Comparison of ENCODE assay signal across 25 mouse cellular contexts in genomic region chr9:99049760-99050159, GRCm38 (mm10). TPM values are rescaled to one million over a fixed set of nuclear protein-coding genes. Genes with fewer than 3 reads are reported as not detected.
A peak's percentile ranks its signal among the peaks of the same experiment; 100 is the strongest.
DNase-seq lines count a peak whose midpoint lies in the region; ATAC-seq and TF ChIP-seq lines count a peak whose summit lies in the region.
"Had no signal": no experiment of that assay in that cellular context is flagged by ENCODE, and none has a peak within 500 bp of the region (broad histone marks: within the 10 kb centered on the region; RNA-seq: fewer than 3 reads in every experiment).

No protein-coding gene starts in this region.

- ATAC-seq in heart, embryonic 16.5 days (replicated peaks; ENCODE audit: extremely low read depth, insufficient read depth, low FRiP score): no peak
- ATAC-seq: hindbrain, embryonic 16.5 days; intestine, embryonic 16.5 days; midbrain, embryonic 13.5 days had no signal

- H3K36me3 ChIP-seq in heart, embryonic 16.5 days (ENCODE audit: control insufficient read depth, insufficient read depth): 0 out of 2 replicates have a peak, but pooled peaks cover 4% of the 10 kb centered on the region
- H3K36me3 ChIP-seq in kidney, adult 2 months (ENCODE audit: control insufficient read depth, insufficient read depth, low read length): no peaks in the 10 kb centered on the region
- H3K36me3 ChIP-seq: lung, embryonic 15.5 days had no signal

- H3K9me3 ChIP-seq in heart, embryonic 16.5 days (replicated peaks; ENCODE audit: control insufficient read depth, low read length): no peaks in the 10 kb centered on the region
- H3K9me3 ChIP-seq: embryonic facial prominence, embryonic 12.5 days; hindbrain, embryonic 10.5 days; limb, embryonic 15.5 days; lung, embryonic 15.5 days; midbrain, embryonic 13.5 days had no signal

- no peak for TF ChIP-seq POLR2A in kidney, adult 2 months (IDR thresholded peaks at IDR 0.05; ENCODE audit: low read depth, low read length)

- H3K4me1 ChIP-seq in heart, embryonic 16.5 days (ENCODE audit: control insufficient read depth, insufficient read depth, low read length): peaks cover 14% of the 10 kb centered on the region; the same call in 1 of the 2 replicates
- no peaks in the 10 kb centered on the region for H3K4me1 ChIP-seq in kidney, adult 2 months (ENCODE audit: control insufficient read depth, insufficient read depth, low read length)
- H3K4me1 ChIP-seq: embryonic facial prominence, embryonic 12.5 days; limb, embryonic 15.5 days; lung, embryonic 15.5 days had no signal

- H3K9ac ChIP-seq in heart, embryonic 16.5 days (ENCODE audit: low read length): no peak overlapping the region
- H3K9ac ChIP-seq: embryonic facial prominence, embryonic 12.5 days; limb, embryonic 15.5 days; liver, embryonic 14.5 days; lung, embryonic 15.5 days; midbrain, embryonic 13.5 days had no signal

- peak overlapping the region; percentile 31; the same call in 1 of the 2 replicates for H3K27ac ChIP-seq in gastrocnemius, adult 2 months
- peak overlapping the region; percentile 8; the same call in 1 of the 2 replicates for H3K27ac ChIP-seq in heart, embryonic 16.5 days (ENCODE audit: low read length)
- no peak overlapping the region for H3K27ac ChIP-seq in kidney, adult 2 months (ENCODE audit: insufficient read depth, low read depth, low read length)
- H3K27ac ChIP-seq: embryonic facial prominence, embryonic 12.5 days; hindbrain, embryonic 10.5 days; limb, embryonic 15.5 days; liver, embryonic 14.5 days; lung, embryonic 15.5 days; midbrain, embryonic 13.5 days had no signal

- no peak overlapping the region for H3K4me2 ChIP-seq in heart, embryonic 16.5 days (ENCODE audit: low read depth, low read length)
- H3K4me2 ChIP-seq: embryonic facial prominence, embryonic 12.5 days; limb, embryonic 15.5 days; lung, embryonic 15.5 days; midbrain, embryonic 13.5 days had no signal

- no peak for TF ChIP-seq CTCF in gastrocnemius, adult 2 months (IDR thresholded peaks at IDR 0.05)
- no peak for TF ChIP-seq CTCF in kidney, adult 2 months (conservative IDR thresholded peaks at IDR 0.05; ENCODE audit: insufficient read depth, insufficient read length, low read depth, low read length)

- intact Hi-C loops in gastrocnemius, adult 2 months (cut with DNase I): no loop called here
- intact Hi-C loops in gastrocnemius, postnatal 14 days (cut with DNase I; ENCODE audit: low total_unique reads): no loop called here
- intact Hi-C loops in heart, postnatal 14 days (cut with DNase I): no loop called here

- H3K4me3 ChIP-seq in gastrocnemius, adult 2 months: no peak overlapping the region
- H3K4me3 ChIP-seq in heart, embryonic 16.5 days (ENCODE audit: low read length): no peak overlapping the region
- no peak overlapping the region for H3K4me3 ChIP-seq in kidney, adult 2 months (ENCODE audit: insufficient read depth, low read depth, low read length)
- H3K4me3 ChIP-seq: embryonic facial prominence, embryonic 12.5 days; hindbrain, embryonic 10.5 days; limb, embryonic 15.5 days; lung, embryonic 15.5 days; midbrain, embryonic 13.5 days had no signal

- no peak for DNase-seq in gastrocnemius, adult 2 months
- no peak for DNase-seq in gastrocnemius, postnatal 14 days
- DNase-seq in heart, postnatal 14 days: no peak
- DNase-seq in kidney, postnatal 4 days: peak; percentile 8 to 14
- DNase-seq in kidney, adult 2 months: no peak
- peak; percentile 8 for DNase-seq in adipocyte (ENCODE audit: low spot score)
- DNase-seq: adrenal gland, postnatal 14 days; cerebellum, adult 2 months; cerebellum, postnatal 25 days; left cerebral cortex, postnatal 4 days; thymus, adult 18-20 months; thymus, postnatal 36 days had no signal

- no peaks in the 10 kb centered on the region for H3K27me3 ChIP-seq in heart, embryonic 16.5 days (ENCODE audit: control insufficient read depth, insufficient read depth, low read length)
- no peaks in the 10 kb centered on the region for H3K27me3 ChIP-seq in kidney, adult 2 months (replicated peaks; ENCODE audit: control insufficient read depth, insufficient read depth, low read length)
- H3K27me3 ChIP-seq: embryonic facial prominence, embryonic 12.5 days; limb, embryonic 15.5 days; lung, embryonic 15.5 days; midbrain, embryonic 13.5 days had no signal

- 30% methylated on average over 6 of the region's 6 CpGs for WGBS in heart, embryonic 16.5 days
- 30% methylated on average over 6 of the region's 6 CpGs for WGBS in kidney, adult 2 months

RNA-seq across cellular contexts. Expression of gene Gm1123, which starts 14.2 kb away (rescaled TPM):
- not detected for total RNA-seq in gastrocnemius, adult 2 months (2021)
- not detected for total RNA-seq in gastrocnemius, postnatal 14 days (2021)
- 0.12 and 0.45 TPM in 2 replicates for polyA plus RNA-seq in heart, embryonic 16.5 days (2015; fragmentation: Nextera tagmentation; extraction: Ambion mirVana)
- total RNA-seq in heart, postnatal 14 days (2021): not detected
- polyA plus RNA-seq in kidney, adult 2 months (2012; rRNA removed): 0.25 and 0.37 TPM in 2 replicates
- total RNA-seq: adrenal gland, postnatal 14 days; gastrocnemius, adult 18-20 months; left cerebral cortex, postnatal 4 days had no signal
- polyA plus RNA-seq: embryonic facial prominence, embryonic 12.5 days; forebrain, embryonic 11.5 days; gonadal fat pad, adult 2 months; hindbrain, embryonic 10.5 days; limb, embryonic 15.5 days; lung, embryonic 15.5 days; neural tube, embryonic 11.5 days had no signal

Comparison
In these comparisons a context has a peak if more than half of its experiments do, and no peak if none do; other contexts are left out.
1. DNase-seq: peak in kidney, postnatal 4 days (2 of 2) and adipocyte (single experiment); none in gastrocnemius, adult 2 months (single experiment), gastrocnemius, postnatal 14 days (single experiment), heart, postnatal 14 days (0 of 2) and kidney, adult 2 months (single experiment).